Mouse (Mus musculus): ENCODE measurements at regions not wholly inside any gene's neighbourhood (a gene's known extent, or its start where the extent isn't known, plus 50 kb on each side); places are given as distances from the start of the nearest gene placed in this dataset.

DNA sequence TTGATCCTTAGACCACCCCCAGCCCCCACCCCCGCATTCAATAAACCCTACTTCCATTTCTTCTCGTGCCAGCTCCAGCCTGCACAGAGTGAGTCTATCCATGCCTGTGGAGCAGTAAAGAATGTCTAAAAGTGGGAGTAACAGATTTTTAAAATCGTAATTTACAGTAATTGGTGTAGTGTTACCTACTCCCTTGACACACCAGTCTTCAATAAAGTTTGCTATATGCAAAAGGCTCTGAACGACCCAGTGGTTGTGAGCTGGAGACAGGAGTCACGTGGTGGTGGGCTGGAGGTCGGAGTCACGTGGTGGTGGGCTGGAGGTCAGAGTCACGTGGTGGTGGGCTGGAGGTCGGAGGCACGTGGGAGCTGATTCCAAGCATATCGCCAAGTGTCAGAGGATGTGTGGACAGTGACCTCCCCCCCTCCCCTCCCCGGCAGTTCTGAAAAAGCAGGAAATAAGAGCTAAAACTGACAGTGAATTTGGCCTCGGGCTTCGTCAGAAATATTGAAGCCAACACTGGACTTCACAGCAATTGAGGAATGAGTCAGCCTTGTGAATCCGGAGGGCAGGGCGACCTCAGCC lies 122.2 kb upstream of the Foxn2 start:
- no peak overlapping the region for H3K27ac ChIP-seq (ENCODE audit: low read depth, low read length)
- no peak overlapping the region for H3K4me2 ChIP-seq (ENCODE audit: low read length)
- WGBS, result 85% methylated on average over 16 of the region's 16 CpGs
- H3K36me3 ChIP-seq (ENCODE audit: control insufficient read depth, insufficient read depth, low read length), result no peaks in the 10 kb centered on the region
- H3K4me1 ChIP-seq (ENCODE audit: control insufficient read depth, insufficient read depth, low read length), result no peaks in the 10 kb centered on the region
- H3K4me3 ChIP-seq (ENCODE audit: low read depth, low read length), result no peak overlapping the region
- H3K27me3 ChIP-seq (replicated peaks; ENCODE audit: control insufficient read depth, insufficient read depth, low read length), result no peaks in the 10 kb centered on the region
- ATAC-seq, result no peak
- DNase-seq (ENCODE audit: low spot score), result no peak
- no peaks in the 10 kb centered on the region for H3K9me3 ChIP-seq (replicated peaks; ENCODE audit: control insufficient read depth, low read length)
- H3K9ac ChIP-seq (ENCODE audit: low read length), result no peak overlapping the region

DNA sequence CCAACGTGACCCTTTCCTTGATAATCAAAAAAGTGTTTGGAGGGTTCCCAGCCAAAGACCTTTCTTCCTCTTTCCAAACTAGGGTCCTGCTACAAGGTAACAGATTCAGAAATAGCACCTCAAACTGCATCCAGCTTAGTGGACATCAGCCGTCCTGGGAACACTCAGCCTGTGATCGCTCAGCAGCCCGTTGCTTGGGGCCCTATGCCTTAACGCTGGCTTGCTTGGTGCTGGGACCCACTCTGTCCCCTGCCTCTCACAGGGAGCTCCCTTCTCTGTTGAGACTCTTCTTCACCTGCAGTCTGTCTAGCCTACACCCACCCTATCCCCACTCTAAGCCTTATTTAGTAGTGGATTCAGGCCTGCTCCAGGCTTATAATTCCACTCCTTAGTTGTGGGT lies 121.6 kb upstream of the Foxn2 start:
- no peak overlapping the region for H3K4me2 ChIP-seq (ENCODE audit: low read length)
- no peak overlapping the region for H3K9ac ChIP-seq (ENCODE audit: low read length)
- no peak overlapping the region for H3K4me3 ChIP-seq (ENCODE audit: low read depth, low read length)
- no peak for DNase-seq (ENCODE audit: low spot score)
- H3K36me3 ChIP-seq (ENCODE audit: control insufficient read depth, insufficient read depth, low read length), result no peaks in the 10 kb centered on the region
- H3K27me3 ChIP-seq (replicated peaks; ENCODE audit: control insufficient read depth, insufficient read depth, low read length), result no peaks in the 10 kb centered on the region
- no peaks in the 10 kb centered on the region for H3K9me3 ChIP-seq (replicated peaks; ENCODE audit: control insufficient read depth, low read length)
- 76% methylated on average over 5 of the region's 5 CpGs for WGBS
- no peak for ATAC-seq
- no peak overlapping the region for H3K27ac ChIP-seq (ENCODE audit: low read depth, low read length)
- no peaks in the 10 kb centered on the region for H3K4me1 ChIP-seq (ENCODE audit: control insufficient read depth, insufficient read depth, low read length)

DNA sequence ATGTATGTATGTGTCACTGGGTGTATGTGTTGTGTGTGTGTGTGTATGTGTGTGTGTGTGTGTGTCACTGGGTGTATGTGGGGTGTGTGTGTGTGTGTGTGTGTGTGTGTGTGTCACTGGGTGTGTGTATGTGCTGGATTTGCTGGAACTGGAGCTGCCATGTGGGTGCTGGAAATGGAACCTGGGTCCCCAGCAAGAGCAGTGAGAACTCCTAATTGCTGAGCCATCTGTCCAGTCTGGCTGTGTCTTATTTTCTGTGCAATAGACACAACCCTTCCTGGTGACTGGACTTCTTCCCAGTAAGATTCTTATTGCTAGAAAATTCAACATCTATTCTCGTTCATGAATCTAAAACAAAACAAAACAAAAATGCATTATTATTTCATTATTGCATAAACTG lies 119.8 kb upstream of the Foxn2 start:
- ATAC-seq (no peak), DNase-seq (ENCODE audit: low spot score) (peak; percentile 65)
- Histone ChIP-seq H3K4me1 (ENCODE audit: control insufficient read depth, insufficient read depth, low read length) (no peaks in the 10 kb centered on the region), H3K27me3 (replicated peaks; ENCODE audit: control insufficient read depth, insufficient read depth, low read length) (no peaks in the 10 kb centered on the region), H3K4me3 (ENCODE audit: low read depth, low read length) (no peak overlapping the region), H3K27ac (ENCODE audit: low read depth, low read length) (no peak overlapping the region), H3K36me3 (ENCODE audit: control insufficient read depth, insufficient read depth, low read length) (no peaks in the 10 kb centered on the region), H3K9ac (ENCODE audit: low read length) (no peak overlapping the region), H3K9me3 (replicated peaks; ENCODE audit: control insufficient read depth, low read length) (no peaks in the 10 kb centered on the region), H3K4me2 (ENCODE audit: low read length) (no peak overlapping the region)
- 63% methylated on average over 1 of the region's 1 CpGs for WGBS

DNA sequence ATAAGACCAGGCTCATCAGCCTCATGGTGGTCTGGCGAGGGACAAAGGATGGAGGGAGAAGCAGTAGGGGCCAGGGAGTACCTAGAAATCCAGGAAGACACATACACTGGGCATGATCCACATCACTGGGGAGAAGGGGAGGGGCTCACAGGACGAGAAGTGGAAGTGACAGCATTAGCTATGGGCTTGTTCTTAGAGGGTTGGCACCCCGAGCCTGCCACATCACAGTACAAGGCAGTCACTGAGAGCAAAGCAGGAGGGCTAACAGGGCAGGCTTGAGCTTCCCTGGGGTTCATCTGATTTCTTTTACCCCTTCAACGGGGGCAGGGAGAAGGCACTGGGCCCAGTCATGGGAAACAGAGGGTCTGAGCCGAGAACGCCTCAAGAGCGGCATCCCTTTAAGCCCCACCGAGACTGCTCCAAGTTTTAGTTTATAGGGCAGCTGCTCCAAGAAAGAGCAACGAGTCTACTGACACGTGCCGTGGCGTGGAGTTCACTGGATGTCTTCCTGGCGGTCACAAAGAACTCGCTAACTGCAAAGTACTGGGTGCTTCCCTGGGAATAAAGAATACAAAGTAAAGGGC lies 115.1 kb upstream of the Foxn2 start:
- ATAC-seq, result peak; percentile 30; the same call in 1 of the 2 replicates

DNA sequence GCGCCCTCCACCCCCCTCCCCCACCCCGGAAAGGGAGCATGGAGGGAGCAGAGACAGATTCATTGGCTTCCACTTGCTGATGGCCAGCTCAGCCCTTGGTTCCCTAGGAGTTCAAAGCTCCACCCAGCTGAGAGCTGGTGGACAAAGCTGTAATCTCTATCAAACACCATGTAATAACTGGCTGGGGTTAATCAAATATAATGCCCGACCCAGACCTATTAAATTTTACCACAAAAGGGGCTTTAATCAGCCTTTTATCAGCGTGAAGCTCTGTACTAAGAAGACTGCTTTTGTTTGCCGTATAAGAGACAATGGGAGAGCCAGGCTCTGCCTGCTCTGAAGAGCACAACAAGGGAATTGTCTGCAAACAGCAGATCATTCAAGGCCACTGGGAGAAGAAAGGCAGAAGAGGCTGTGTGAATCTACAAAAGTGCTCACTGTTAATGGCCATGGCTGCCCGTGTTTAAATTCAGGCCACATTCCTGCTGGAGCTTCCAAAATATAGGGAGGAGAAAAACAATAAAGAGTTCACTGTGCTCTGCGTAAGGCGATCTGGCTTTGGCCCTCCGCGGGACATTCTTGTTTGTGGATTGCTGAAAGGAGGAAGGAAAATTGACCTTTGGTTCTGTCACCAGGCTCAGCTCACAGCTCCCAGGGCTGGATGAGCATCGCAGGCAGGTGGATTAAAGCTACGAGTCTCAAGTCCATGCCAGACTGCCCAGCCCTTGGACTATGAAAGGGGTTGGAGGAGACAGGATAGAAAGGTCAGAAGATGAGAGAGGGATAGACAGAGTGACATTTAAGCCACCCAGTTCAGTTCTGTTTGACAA lies 114.4 kb upstream of the Foxn2 start:
- no peaks in the 10 kb centered on the region for H3K36me3 ChIP-seq (ENCODE audit: control insufficient read depth, insufficient read depth, low read length)
- peak; percentile 59 for DNase-seq (ENCODE audit: low spot score)
- 7% methylated on average over 12 of the region's 12 CpGs for WGBS
- H3K4me2 ChIP-seq (ENCODE audit: low read length), result no peak overlapping the region
- peaks cover 11% of the 10 kb centered on the region for H3K4me1 ChIP-seq (ENCODE audit: control insufficient read depth, insufficient read depth, low read length)
- ATAC-seq, result peak; percentile 51; the same call in 1 of the 2 replicates
- H3K4me3 ChIP-seq (ENCODE audit: low read depth, low read length), result no peak overlapping the region
- H3K9me3 ChIP-seq (replicated peaks; ENCODE audit: control insufficient read depth, low read length), result 0 out of 2 replicates have a peak, but pooled peaks cover 2% of the 10 kb centered on the region
- H3K27me3 ChIP-seq (replicated peaks; ENCODE audit: control insufficient read depth, insufficient read depth, low read length), result no peaks in the 10 kb centered on the region
- peak overlapping the region; percentile 52; the same call in 1 of the 2 replicates for H3K27ac ChIP-seq (ENCODE audit: low read depth, low read length)
- no peak overlapping the region for H3K9ac ChIP-seq (ENCODE audit: low read length)

More for the DNA sequence above, 115.1 kb upstream of the Foxn2 start:
- no peaks in the 10 kb centered on the region for H3K27me3 ChIP-seq (replicated peaks; ENCODE audit: control insufficient read depth, insufficient read depth, low read length)
- H3K9ac ChIP-seq (ENCODE audit: low read length), result no peak overlapping the region
- H3K36me3 ChIP-seq (ENCODE audit: control insufficient read depth, insufficient read depth, low read length), result no peaks in the 10 kb centered on the region
- no peak overlapping the region for H3K4me3 ChIP-seq (ENCODE audit: low read depth, low read length)
- WGBS, result 13% methylated on average over 14 of the region's 14 CpGs
- H3K9me3 ChIP-seq (replicated peaks; ENCODE audit: control insufficient read depth, low read length), result no peaks in the 10 kb centered on the region
- H3K4me1 ChIP-seq (ENCODE audit: control insufficient read depth, insufficient read depth, low read length), result peaks cover 11% of the 10 kb centered on the region
- DNase-seq (ENCODE audit: low spot score), result peak; percentile 39
- no peak overlapping the region for H3K4me2 ChIP-seq (ENCODE audit: low read length)
- H3K27ac ChIP-seq (ENCODE audit: low read depth, low read length), result no peak overlapping the region

DNA sequence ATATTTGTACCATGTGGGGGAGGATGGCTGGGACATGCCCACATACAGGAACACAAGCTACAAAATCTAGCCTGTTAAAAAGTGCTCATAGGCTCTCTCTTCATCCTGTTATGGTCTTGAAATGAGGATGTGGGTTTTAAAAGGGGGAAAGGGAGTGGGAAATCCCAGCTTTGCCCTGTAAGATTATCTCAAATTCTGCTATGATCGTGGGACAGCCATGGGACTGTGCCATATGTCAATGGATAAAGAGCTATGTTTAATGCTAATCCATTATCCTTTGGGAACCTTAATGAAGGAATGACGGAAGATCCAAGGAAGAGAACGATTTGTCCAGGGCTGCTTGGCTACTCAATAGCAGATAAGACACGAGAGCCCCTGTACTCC lies 113.8 kb upstream of the Foxn2 start:
- DNase-seq (ENCODE audit: low spot score), result no peak
- Histone ChIP-seq H3K4me2 (ENCODE audit: low read length) (no peak overlapping the region), H3K9ac (ENCODE audit: low read length) (no peak overlapping the region), H3K27ac (ENCODE audit: low read depth, low read length) (peak overlapping the region; percentile 52; the same call in 1 of the 2 replicates), H3K27me3 (replicated peaks; ENCODE audit: control insufficient read depth, insufficient read depth, low read length) (no peaks in the 10 kb centered on the region), H3K9me3 (replicated peaks; ENCODE audit: control insufficient read depth, low read length) (0 out of 2 replicates have a peak, but pooled peaks cover 2% of the 10 kb centered on the region), H3K4me3 (ENCODE audit: low read depth, low read length) (no peak overlapping the region), H3K4me1 (ENCODE audit: control insufficient read depth, insufficient read depth, low read length) (peaks cover 11% of the 10 kb centered on the region), H3K36me3 (ENCODE audit: control insufficient read depth, insufficient read depth, low read length) (no peaks in the 10 kb centered on the region)
- 72% methylated on average over 4 of the region's 4 CpGs for WGBS
- no peak for ATAC-seq

DNA sequence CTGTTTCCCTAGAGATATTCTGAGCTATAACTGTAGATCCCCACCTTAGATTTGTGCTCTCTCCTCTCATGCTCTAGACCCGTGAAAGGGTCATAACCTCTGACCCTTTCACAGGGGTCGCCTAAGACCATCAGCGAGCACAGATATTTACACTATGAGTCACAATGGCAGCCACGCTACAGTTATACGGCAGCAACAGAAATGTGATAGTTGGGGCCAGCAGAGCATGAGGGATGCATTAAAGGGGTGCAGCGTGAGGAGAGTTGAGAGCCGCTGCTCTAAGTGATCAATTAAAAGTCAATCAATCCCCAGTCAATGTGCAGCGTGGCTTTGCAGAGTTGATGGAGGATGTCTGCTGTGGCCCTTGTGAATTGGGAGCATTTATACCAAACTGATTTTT lies 112.7 kb upstream of the Foxn2 start:
- no peaks in the 10 kb centered on the region for H3K27me3 ChIP-seq (replicated peaks; ENCODE audit: control insufficient read depth, insufficient read depth, low read length)
- no peak overlapping the region for H3K4me2 ChIP-seq (ENCODE audit: low read length)
- DNase-seq (ENCODE audit: low spot score) (no peak), ATAC-seq (no peak)
- no peak overlapping the region for H3K4me3 ChIP-seq (ENCODE audit: low read depth, low read length)
- H3K9ac ChIP-seq (ENCODE audit: low read length), result no peak overlapping the region
- no peaks in the 10 kb centered on the region for H3K36me3 ChIP-seq (ENCODE audit: control insufficient read depth, insufficient read depth, low read length)
- peaks cover 11% of the 10 kb centered on the region for H3K4me1 ChIP-seq (ENCODE audit: control insufficient read depth, insufficient read depth, low read length)
- WGBS, result 64% methylated on average over 8 of the region's 8 CpGs
- 0 out of 2 replicates have a peak, but pooled peaks cover 2% of the 10 kb centered on the region for H3K9me3 ChIP-seq (replicated peaks; ENCODE audit: control insufficient read depth, low read length)
- H3K27ac ChIP-seq (ENCODE audit: low read depth, low read length), result no peak overlapping the region

DNA sequence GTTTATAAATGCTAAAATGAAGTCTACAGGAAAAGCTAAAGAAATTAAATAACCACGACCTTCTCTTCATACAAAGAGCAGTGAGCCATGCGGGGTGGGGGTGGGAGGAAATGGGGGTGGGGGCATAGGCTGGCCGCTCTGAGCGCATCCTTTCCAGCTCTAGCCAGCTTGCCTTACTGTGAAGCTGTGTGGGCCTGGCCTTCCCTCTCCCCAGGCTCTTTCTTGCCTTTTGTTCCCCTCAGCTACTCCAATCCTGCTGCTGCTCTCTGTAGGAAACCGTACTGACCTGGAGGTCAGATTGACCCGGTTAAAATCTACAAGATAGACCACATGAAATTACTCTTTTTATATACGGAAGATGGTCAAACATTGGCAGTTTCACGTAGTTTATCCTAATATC lies 111.7 kb upstream of the Foxn2 start:
- Histone ChIP-seq H3K9me3 (replicated peaks; ENCODE audit: control insufficient read depth, low read length) (0 out of 2 replicates have a peak, but pooled peaks cover 2% of the 10 kb centered on the region), H3K36me3 (ENCODE audit: control insufficient read depth, insufficient read depth, low read length) (no peaks in the 10 kb centered on the region), H3K4me1 (ENCODE audit: control insufficient read depth, insufficient read depth, low read length) (peaks cover 11% of the 10 kb centered on the region), H3K9ac (ENCODE audit: low read length) (no peak overlapping the region), H3K27me3 (replicated peaks; ENCODE audit: control insufficient read depth, insufficient read depth, low read length) (no peaks in the 10 kb centered on the region), H3K27ac (ENCODE audit: low read depth, low read length) (no peak overlapping the region), H3K4me2 (ENCODE audit: low read length) (no peak overlapping the region), H3K4me3 (ENCODE audit: low read depth, low read length) (no peak overlapping the region)
- 19% methylated on average over 8 of the region's 8 CpGs for WGBS
- ATAC-seq (no peak), DNase-seq (ENCODE audit: low spot score) (no peak)

DNA sequence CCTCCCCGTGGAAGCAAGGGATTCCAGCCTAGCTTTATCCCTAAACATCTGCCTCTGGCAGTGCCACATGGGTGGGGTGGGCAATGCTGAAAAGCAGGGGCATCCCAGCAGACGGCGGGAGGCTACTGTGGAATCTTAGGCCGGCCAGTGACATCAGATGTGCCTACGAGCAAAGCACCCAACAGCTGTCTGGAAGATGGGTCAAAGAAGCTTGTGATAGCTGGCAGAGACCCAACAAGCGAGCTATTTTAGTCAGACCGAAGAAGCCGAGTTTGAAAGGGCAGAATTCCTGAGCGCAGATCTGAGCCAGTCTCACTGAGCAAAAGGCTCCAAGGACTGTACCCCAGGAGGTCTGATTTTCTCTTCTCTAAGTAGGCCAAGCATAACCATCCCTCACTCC lies 110.8 kb upstream of the Foxn2 start:
- H3K9me3 ChIP-seq (replicated peaks; ENCODE audit: control insufficient read depth, low read length), result 0 out of 2 replicates have a peak, but pooled peaks cover 2% of the 10 kb centered on the region
- H3K9ac ChIP-seq (ENCODE audit: low read length), result no peak overlapping the region
- H3K27ac ChIP-seq (ENCODE audit: low read depth, low read length), result no peak overlapping the region
- no peaks in the 10 kb centered on the region for H3K27me3 ChIP-seq (replicated peaks; ENCODE audit: control insufficient read depth, insufficient read depth, low read length)
- 68% methylated on average over 9 of the region's 9 CpGs for WGBS
- ATAC-seq (no peak), DNase-seq (ENCODE audit: low spot score) (peak; percentile 23)
- no peaks in the 10 kb centered on the region for H3K36me3 ChIP-seq (ENCODE audit: control insufficient read depth, insufficient read depth, low read length)
- peaks cover 11% of the 10 kb centered on the region for H3K4me1 ChIP-seq (ENCODE audit: control insufficient read depth, insufficient read depth, low read length)
- H3K4me2 ChIP-seq (ENCODE audit: low read length), result no peak overlapping the region
- no peak overlapping the region for H3K4me3 ChIP-seq (ENCODE audit: low read depth, low read length)
